Mouse (Mus musculus) gastrocnemius, adult 2 months (tissue): ENCODE measurements around the gene Alkal2. TPM values are rescaled to one million over a fixed set of nuclear protein-coding genes. Genes with fewer than 3 reads are reported as not detected.
A peak's percentile ranks its signal among the peaks of the same experiment; 100 is the strongest.

Experiments
- DNase-seq: peaks from one replicate; pipeline ENCODE4 v3.0.0; 2022
- H3K27ac ChIP-seq: fragments of 200-600 bp; 2 replicates; pipeline ENCODE4 v1.8.1; 2022; ENCODE audit warnings: mild to moderate bottlenecking
- H3K4me3 ChIP-seq: fragments of 200-600 bp; 2 replicates; pipeline ENCODE4 v1.8.1; 2022; ENCODE audit warnings: mild to moderate bottlenecking, moderate library complexity
- CTCF ChIP-seq: fragments of 200-600 bp; IDR thresholded peaks from 2 replicates; pipeline ENCODE4 v1.8.1; 2022; ENCODE audit warnings: antibody characterized with exemption, mild to moderate bottlenecking, moderate library complexity
- intact Hi-C: fragments of 180-260 bp; cut with DNase I; formaldehyde crosslinking; loops from one replicate; pipeline ENCODE4 v1.15.1; 2025
- long read RNA-seq, 2 experiments: library from polyadenylated mRNA; stranded (forward); transcript quantifications; one replicate each; pipeline ENCODE4 v2.0.0; 2021
- total RNA-seq, 2 experiments: library from RNA; stranded (reverse); gene quantifications; 2 replicates each; pipeline ENCODE4 v1.2.3; 2021

Gene Alkal2
- 1 to 10 TPM in 1 of 2 experiments, under 1 TPM in 1; 0.59 to 1.6 TPM for total RNA-seq
- long read RNA-seq, experiment 1, transcript Alkal2-201 (5 exons, 1,509 nt), result major isoform, 7 of 10 reads
- long read RNA-seq, experiment 1, partial matches to known transcripts, result 0 of 10 reads
- long read RNA-seq, experiment 1, other reads (novel, unspliced or antisense), result 3 of 10 reads
- long read RNA-seq, experiment 2, partial matches to known transcripts, result 0 of 1 reads
- long read RNA-seq, experiment 2, other reads (novel, unspliced or antisense), result 0 of 1 reads

GRCm38 (mm10) chr12:30883986-30884621, at the start of gene Alkal2:
Alkal2 (plus strand) TSS chr12:30884322.
- intact Hi-C loops, result no loop called here
- Histone ChIP-seq H3K27ac (peak within 1 kb of the TSS; percentile 57), H3K4me3 (peak within 1 kb of the TSS; percentile 67)
- DNase-seq, result peak; percentile 49
- no peak for TF ChIP-seq CTCF

GRCm38 (mm10) chr12:30848521-30848920, 35.6 kb upstream of the Alkal2 start:
- Histone ChIP-seq H3K27ac (no peak overlapping the region), H3K4me3 (no peak overlapping the region)
- TF ChIP-seq CTCF, result no peak
- intact Hi-C loops, result no loop called here
- DNase-seq, result no peak

DNA sequence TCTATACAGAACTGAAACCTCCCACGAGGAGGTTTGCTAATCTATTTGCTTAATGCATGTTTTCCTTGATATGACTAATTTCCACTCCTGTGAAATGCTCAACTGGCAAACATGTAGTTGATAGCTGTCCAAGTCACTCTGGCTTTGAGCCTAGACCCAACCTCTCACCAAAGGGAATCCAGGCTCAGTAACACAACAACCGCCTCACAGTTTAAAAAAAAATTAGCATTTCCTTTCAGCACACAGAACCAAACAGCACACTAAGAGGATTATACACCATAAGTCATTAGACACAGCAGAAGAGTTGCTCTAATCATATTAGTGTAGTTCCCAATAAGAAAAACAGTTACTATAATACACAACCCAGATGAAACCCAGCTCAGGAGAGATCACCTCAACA, 33.2 kb upstream of the Alkal2 start:
- Histone ChIP-seq H3K4me3 (no peak overlapping the region), H3K27ac (no peak overlapping the region)
- no peak for TF ChIP-seq CTCF
- peak; percentile 20 for DNase-seq
- intact Hi-C loops, result no loop called here

DNA sequence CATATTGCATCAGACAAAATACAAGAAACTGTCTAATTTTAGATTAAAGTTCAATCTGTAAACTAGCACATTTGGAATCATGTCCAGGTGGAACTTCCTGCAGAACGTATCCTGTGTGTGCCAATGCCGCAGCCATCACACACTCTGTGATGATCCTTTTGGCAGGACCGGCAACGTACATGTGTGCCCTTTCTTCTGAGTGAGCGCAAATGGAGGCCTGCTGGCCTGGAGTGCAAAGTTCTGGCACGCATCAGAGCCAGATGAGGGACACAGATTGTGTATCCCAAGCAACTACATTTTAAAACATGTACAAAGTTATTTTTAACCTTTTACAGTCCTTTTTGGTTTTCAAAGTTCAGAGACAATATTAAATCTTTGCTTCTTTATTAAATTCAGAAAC, 32.3 kb upstream of the Alkal2 start:
- Histone ChIP-seq H3K4me3 (no peak overlapping the region), H3K27ac (no peak overlapping the region)
- TF ChIP-seq CTCF, result no peak
- no peak for DNase-seq
- intact Hi-C loops, result no loop called here

DNA sequence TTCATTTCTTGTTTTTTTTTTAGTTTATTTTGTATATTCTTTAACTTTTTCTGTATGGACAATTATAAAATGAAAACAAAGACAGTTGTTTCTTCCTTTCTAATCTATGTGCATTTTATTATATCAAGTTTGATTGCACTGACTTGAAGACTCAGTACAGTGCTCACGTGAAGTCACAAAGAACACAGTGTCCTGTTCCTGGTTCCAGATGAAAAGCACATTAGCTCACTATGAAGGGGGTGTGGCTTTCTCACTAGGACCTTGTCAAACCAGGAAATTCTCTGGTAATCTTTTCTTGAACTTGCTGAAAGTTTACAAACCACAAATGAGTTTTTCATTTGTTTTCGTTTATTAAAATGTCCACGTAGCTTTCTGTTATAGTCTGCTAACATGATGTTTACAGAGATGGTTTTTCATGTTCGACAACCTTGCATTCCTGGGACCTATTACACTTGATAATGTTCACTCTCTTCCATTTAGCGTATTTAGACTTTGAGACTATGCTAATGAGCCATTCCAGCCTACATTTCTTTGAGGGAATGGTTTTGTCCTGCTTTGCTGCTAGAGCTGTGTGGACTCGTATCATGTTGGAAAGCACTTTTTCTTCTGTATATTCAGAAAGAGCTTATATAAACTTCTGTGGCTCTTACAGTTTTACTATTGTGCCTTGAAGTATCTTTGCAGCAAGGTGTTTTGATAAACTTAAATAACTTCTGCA, 28.5 kb upstream of the Alkal2 start:
- DNase-seq, result no peak
- TF ChIP-seq CTCF, result no peak
- no peak overlapping the region for H3K27ac ChIP-seq
- intact Hi-C loops, result no loop called here
- H3K4me3 ChIP-seq, result no peak overlapping the region

DNA sequence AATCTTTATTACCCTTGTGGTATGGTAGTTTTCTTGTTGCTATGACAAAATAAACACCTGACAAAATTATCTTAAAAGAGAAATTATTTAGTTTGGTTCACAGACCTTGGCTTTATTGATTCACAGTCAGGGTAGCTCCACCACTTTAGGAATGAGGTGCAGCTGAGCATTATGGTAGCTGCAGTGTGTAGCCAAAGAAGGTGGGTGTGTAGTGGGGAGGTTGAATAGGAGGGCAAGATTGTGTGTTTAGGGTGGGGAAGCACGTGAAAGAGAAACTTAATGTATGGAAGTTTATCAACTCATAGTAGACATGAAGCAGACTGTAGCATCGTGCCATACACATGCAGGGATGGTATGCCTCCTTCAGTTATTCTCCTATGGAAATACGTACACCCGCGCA, 27.9 kb upstream of the Alkal2 start:
- no peak for TF ChIP-seq CTCF
- DNase-seq, result no peak
- no peak overlapping the region for H3K4me3 ChIP-seq
- H3K27ac ChIP-seq, result no peak overlapping the region
- intact Hi-C loops, result no loop called here

DNA sequence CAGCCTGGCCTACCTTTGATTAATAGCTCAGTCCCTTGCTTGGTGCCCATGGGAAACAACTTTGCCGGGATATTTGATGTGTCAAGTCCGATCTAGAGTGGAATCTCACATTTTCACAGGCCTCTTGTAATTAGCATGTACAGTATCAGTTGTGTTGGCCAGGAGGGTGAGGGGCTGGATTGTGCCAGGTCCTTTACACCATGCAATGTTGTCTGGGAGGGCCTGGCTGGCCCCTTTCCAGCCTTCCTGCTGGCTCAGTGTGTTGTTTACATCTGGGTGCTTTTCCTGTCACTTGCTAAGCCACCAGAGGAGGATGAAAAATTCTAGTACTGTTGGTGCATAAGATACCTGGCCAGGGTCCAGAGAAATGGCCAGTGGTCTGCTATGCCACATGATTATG, 19.8 kb upstream of the Alkal2 start:
- no peak overlapping the region for H3K27ac ChIP-seq
- no peak for DNase-seq
- no peak for TF ChIP-seq CTCF
- intact Hi-C loops, result no loop called here
- no peak overlapping the region for H3K4me3 ChIP-seq

DNA sequence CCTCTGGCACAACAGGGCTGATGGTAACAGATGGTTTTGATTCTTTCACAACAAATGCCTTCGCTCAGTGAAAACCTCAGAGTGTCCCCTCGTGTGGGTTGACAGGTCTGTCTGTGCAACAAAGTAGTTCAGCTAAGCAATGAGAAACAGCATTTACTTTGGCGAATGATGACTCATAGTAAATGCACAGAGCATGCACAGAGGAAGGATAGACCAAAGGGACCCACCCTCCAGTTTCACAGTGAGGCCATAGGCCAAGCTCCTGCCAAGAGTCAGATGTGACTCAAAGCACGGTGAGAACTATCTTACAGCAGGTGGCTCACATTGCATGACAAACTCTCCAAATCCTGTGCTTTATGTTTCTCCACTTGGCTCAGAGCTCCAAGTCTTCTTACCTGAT, 18.3 kb upstream of the Alkal2 start:
- no peak for DNase-seq
- intact Hi-C loops, result no loop called here
- TF ChIP-seq CTCF, result no peak
- Histone ChIP-seq H3K4me3 (no peak overlapping the region), H3K27ac (no peak overlapping the region)

DNA sequence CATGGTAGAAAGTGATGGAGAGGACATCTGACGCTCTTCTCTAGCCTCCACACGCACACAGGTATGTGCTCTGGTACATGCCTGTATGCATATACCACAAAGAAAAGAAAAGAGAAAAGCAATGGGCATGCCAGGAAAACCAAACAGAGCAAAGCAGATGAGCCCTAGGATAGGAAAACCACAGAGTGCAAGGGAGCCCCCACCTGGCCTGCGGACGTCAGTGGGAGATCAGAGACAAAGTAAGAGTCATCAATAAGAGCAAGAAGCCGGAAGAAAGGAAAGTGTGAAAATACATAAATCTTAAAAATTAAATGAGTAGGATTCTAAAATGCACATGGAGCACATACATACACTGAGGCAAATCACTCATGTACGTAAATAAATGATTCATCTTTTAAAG, 4.7 kb upstream of the Alkal2 start:
- TF ChIP-seq CTCF, result peak; percentile 17; the same call in 1 of the 2 replicates
- no peak for DNase-seq
- Histone ChIP-seq H3K4me3 (no peak overlapping the region), H3K27ac (no peak overlapping the region)
- intact Hi-C loops, result no loop called here

DNA sequence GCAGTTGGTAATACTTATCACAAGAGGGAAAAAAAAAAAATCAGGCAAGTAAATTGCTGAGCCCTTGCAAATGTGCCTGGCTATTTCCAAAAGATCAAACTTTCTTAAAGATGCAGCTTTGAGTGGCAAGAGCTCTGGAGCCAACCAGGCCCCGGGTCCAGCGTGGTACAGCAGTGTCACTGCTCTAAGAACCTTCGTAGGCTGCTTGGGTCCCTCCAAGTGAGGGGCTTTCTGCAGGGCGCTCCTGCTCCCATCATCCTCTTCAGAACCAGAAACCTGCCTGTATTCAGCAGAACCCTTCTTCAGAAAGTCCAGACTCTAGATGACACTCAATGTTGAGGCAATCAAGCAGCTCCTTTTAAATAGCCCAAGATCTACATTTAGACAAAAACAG, 533 bp upstream of the Alkal2 start:
- Histone ChIP-seq H3K27ac (no peak overlapping the region), H3K4me3 (peak overlapping the region; percentile 67)
- DNase-seq, result no peak
- TF ChIP-seq CTCF, result no peak
- intact Hi-C loops, result no loop called here

DNA sequence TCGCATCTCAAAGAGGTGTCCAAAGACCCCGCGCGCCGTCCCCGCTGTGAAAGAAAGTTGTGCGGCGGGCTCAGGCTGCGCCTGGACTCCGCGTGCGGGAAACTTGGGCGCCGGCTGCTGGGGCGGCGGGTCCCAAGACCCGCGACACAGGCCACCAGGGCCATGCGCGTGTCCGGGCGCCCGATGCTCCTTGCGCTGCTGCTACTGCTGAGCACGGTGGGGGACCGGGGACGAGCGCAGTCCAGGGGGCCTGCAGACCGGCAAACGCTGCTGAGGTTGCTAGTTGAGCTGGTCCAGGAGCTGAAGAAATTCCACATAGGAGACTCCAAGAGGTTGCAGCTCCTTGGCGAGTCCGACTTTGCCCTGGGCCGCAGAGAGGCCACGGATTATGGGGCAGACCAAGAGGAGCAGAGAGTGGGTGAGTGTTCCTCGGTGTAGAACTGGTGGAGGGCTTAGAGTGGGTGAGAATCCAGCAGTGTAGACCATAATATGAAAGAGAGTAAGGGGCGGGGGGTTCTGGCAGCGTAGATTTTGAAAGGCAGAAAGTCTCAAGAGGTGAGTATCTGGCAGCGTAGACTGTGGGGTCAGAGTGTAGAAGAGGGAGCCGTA, 604 bp downstream of the Alkal2 start:
- intact Hi-C loops, result no loop called here
- H3K4me3 ChIP-seq, result peak overlapping the region; percentile 67
- no peak for TF ChIP-seq CTCF
- DNase-seq, result no peak
- H3K27ac ChIP-seq, result peak overlapping the region; percentile 57

DNA sequence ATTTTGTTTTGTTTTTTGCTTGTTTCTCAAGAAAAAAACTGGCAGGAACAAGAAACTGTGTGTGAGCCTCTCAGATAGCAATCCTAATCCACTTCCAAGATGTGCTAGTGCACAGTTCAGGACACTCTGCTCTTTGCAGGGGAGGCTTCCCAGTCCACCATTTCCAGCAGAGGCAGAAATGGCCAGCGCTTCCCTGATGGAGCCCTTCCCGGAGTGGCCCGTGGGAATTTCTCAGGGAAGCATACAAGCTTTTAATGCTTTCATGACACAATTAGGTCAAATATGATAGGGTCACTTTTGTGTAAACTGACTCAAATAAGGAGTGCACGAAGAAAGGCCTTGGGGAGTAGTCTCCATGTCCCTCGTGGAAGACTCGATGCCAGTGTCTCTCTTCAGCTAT, 1.8 kb downstream of the Alkal2 start:
- intact Hi-C loops, result no loop called here
- TF ChIP-seq CTCF, result no peak
- Histone ChIP-seq H3K27ac (no peak overlapping the region), H3K4me3 (peak overlapping the region; percentile 30)
- peak; percentile 54 for DNase-seq

- no peak for DNase-seq
- no peak overlapping the region for H3K27ac ChIP-seq
- H3K4me3 ChIP-seq, result no peak overlapping the region
- intact Hi-C loops, result no loop called here
- TF ChIP-seq CTCF, result no peak
These were observed 3.9 kb downstream of the Alkal2 start for GRCm38 (mm10) chr12:30888003-30888402.
